Mouse (Mus musculus) testis, adult 2 months (tissue): Measurements from ENCODE around the gene Loxl3. TPM values are rescaled to one million over a fixed set of nuclear protein-coding genes. Genes with fewer than 3 reads are reported as not detected.

ENCODE experiments used
- H3K27ac ChIP-seq: fragments of 200-500 bp; 2 replicates; pipeline ENCODE4 v1.5.1; 2012; ENCODE audit warnings: low read depth, low read length; ENCODE audit not compliant: control insufficient read depth, insufficient read depth
- H3K27me3 ChIP-seq: fragments of 200-500 bp; 2 replicates; pipeline ENCODE4 v1.6.1; 2012; ENCODE audit warnings: mild to moderate bottlenecking, low read length, moderate library complexity; ENCODE audit not compliant: control insufficient read depth, insufficient read depth
- H3K36me3 ChIP-seq: fragments of 200-500 bp; 2 replicates; pipeline ENCODE4 v1.6.1; 2012; ENCODE audit warnings: mild to moderate bottlenecking, low read length; ENCODE audit not compliant: control insufficient read depth, insufficient read depth
- H3K4me1 ChIP-seq: fragments of 200-500 bp; 2 replicates; pipeline ENCODE4 v1.6.1; 2012; ENCODE audit warnings: low read length; ENCODE audit not compliant: control insufficient read depth, insufficient read depth
- H3K4me3 ChIP-seq: fragments of 200-500 bp; 2 replicates; pipeline ENCODE4 v1.5.1; 2012; ENCODE audit warnings: low read depth, mild to moderate bottlenecking, low read length, moderate library complexity, mixed read lengths; ENCODE audit not compliant: control insufficient read depth
- CTCF ChIP-seq: fragments of 200-500 bp; IDR thresholded peaks from 2 replicates; pipeline ENCODE4 v1.5.1; 2012; ENCODE audit warnings: low read depth, mild to moderate bottlenecking, inconsistent platforms, low read length, moderate library complexity; ENCODE audit not compliant: control insufficient read depth, insufficient read depth, insufficient replicate concordance
- POLR2A ChIP-seq: fragments of 200-500 bp; IDR thresholded peaks from 2 replicates; pipeline ENCODE4 v1.6.1; 2012; ENCODE audit warnings: low read depth, mild to moderate bottlenecking, inconsistent platforms, low read length, moderate library complexity; ENCODE audit not compliant: control insufficient read depth
- polyA plus RNA-seq: library from polyadenylated mRNA; depleted of rRNA; stranded (reverse); fragments of >200 nt; gene quantifications from 2 replicates; pipeline ENCODE4 v1.2.3, GENCODE M21; 2012

Loxl3 gene
- polyA plus RNA-seq, 1 experiment, result 1.3 TPM

- Histone ChIP-seq H3K36me3 (no peaks in the 10 kb centered on the region), H3K4me3 (no peak overlapping the region), H3K27me3 (no peaks in the 10 kb centered on the region), H3K27ac (no peak overlapping the region), H3K4me1 (no peaks in the 10 kb centered on the region)
- TF ChIP-seq CTCF (no peak), POLR2A (no peak)
Measured at GRCm38 (mm10) chr6:83003082-83003481, 30.9 kb upstream of the Loxl3 start.

- no peaks in the 10 kb centered on the region for H3K27me3 ChIP-seq
- TF ChIP-seq POLR2A (no peak), CTCF (no peak)
Measured at GRCm38 (mm10) chr6:83003850-83004249, 30.1 kb upstream of the Loxl3 start.

GRCm38 (mm10) chr6:83004309-83004708 is 29.7 kb upstream of the Loxl3 start:
- Histone ChIP-seq H3K4me3 (no peak overlapping the region), H3K4me1 (no peaks in the 10 kb centered on the region), H3K27ac (no peak overlapping the region), H3K27me3 (no peaks in the 10 kb centered on the region), H3K36me3 (no peaks in the 10 kb centered on the region)
- TF ChIP-seq POLR2A (no peak), CTCF (no peak)

More at GRCm38 (mm10) chr6:83003850-83004249, 30.1 kb upstream of the Loxl3 start:
- H3K4me3 ChIP-seq, result no peak overlapping the region
- H3K36me3 ChIP-seq, result no peaks in the 10 kb centered on the region
- H3K27ac ChIP-seq, result no peak overlapping the region
- H3K4me1 ChIP-seq, result no peaks in the 10 kb centered on the region

DNA sequence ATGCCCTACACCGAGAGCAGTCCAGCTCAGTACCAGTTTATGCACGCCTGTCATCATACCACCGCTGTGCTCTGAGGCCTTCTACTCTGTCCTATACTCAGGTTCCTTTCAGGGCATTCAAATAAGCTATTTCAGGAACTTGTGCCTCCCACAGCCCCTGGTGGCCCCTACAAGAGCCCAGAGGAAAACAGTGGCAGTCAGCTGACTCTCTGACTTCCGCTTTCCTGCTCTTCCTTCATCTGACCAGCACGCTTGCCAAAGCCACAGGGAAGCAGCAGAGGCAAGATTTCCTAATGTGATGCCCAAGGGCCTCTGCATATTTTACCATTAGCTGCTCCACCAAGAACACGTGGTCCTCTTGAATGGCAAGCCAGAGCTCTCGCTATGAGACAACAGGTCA is 29.1 kb upstream of the Loxl3 start:
- no peaks in the 10 kb centered on the region for H3K27me3 ChIP-seq
- H3K36me3 ChIP-seq, result no peaks in the 10 kb centered on the region
- H3K27ac ChIP-seq, result no peak overlapping the region
- no peak overlapping the region for H3K4me3 ChIP-seq
- no peaks in the 10 kb centered on the region for H3K4me1 ChIP-seq
- no peak for TF ChIP-seq POLR2A
- TF ChIP-seq CTCF, result no peak

- Histone ChIP-seq H3K4me3 (no peak overlapping the region), H3K27me3 (no peaks in the 10 kb centered on the region), H3K36me3 (no peaks in the 10 kb centered on the region), H3K4me1 (no peaks in the 10 kb centered on the region), H3K27ac (no peak overlapping the region)
- TF ChIP-seq POLR2A (no peak), CTCF (no peak)
Measured at GRCm38 (mm10) chr6:83005444-83006011, 28.4 kb upstream of the Loxl3 start.

GRCm38 (mm10) chr6:83006114-83006513 is 27.9 kb upstream of the Loxl3 start:
- TF ChIP-seq CTCF (no peak), POLR2A (no peak)
- Histone ChIP-seq H3K4me3 (no peak overlapping the region), H3K27ac (no peak overlapping the region), H3K27me3 (no peaks in the 10 kb centered on the region), H3K4me1 (no peaks in the 10 kb centered on the region), H3K36me3 (no peaks in the 10 kb centered on the region)

- TF ChIP-seq CTCF, result no peak
- no peak for TF ChIP-seq POLR2A
- Histone ChIP-seq H3K4me1 (no peaks in the 10 kb centered on the region), H3K4me3 (no peak overlapping the region), H3K27me3 (no peaks in the 10 kb centered on the region), H3K27ac (no peak overlapping the region), H3K36me3 (no peaks in the 10 kb centered on the region)
Measured at GRCm38 (mm10) chr6:83008659-83009058, 25.3 kb upstream of the Loxl3 start.
